ENCODE assay signal across 19 mouse cellular contexts in genomic region chr13:81744092-81744396, GRCm38 (mm10).
"Had no signal": no experiment of that assay in that cellular context is flagged by ENCODE, and none has a peak within 500 bp of the region (broad histone marks: within the 10 kb centered on the region; RNA-seq: fewer than 3 reads in every experiment).

No protein-coding gene starts in this region.

- H3K9me3 ChIP-seq: kidney, embryonic 15.5 days; lung, embryonic 15.5 days had no signal

- H3K4me3 ChIP-seq: kidney, embryonic 15.5 days; layer of hippocampus, adult 2 months; left cerebral cortex, adult 2 months; lung, embryonic 15.5 days had no signal

- H3K27ac ChIP-seq: hindbrain, postnatal 0 days; kidney, embryonic 15.5 days; layer of hippocampus, adult 2 months; left cerebral cortex, adult 2 months; liver, embryonic 14.5 days; lung, embryonic 15.5 days had no signal

- H3K9ac ChIP-seq: kidney, embryonic 15.5 days; liver, embryonic 14.5 days; lung, embryonic 15.5 days had no signal

- DNase-seq: kidney, adult 8-10 months; kidney, postnatal 14 days; layer of hippocampus, adult 9-11 months; layer of hippocampus, postnatal 36 days; lung, postnatal 14 days; lung, postnatal 4 days; midbrain, embryonic 14.5 days; right cerebral cortex, adult 18-20 months; right cerebral cortex, postnatal 14 days; right cerebral cortex, postnatal 4 days; thymus, postnatal 25 days had no signal

- H3K27me3 ChIP-seq: kidney, embryonic 15.5 days; lung, embryonic 15.5 days had no signal

- H3K36me3 ChIP-seq: kidney, embryonic 15.5 days; lung, embryonic 15.5 days had no signal

- H3K4me1 ChIP-seq: kidney, embryonic 15.5 days; lung, embryonic 15.5 days had no signal

- H3K4me2 ChIP-seq: kidney, embryonic 15.5 days; lung, embryonic 15.5 days; midbrain, embryonic 11.5 days had no signal

- ATAC-seq: hindbrain, postnatal 0 days; inflammation-experienced regulatory T-cells, adult 6 months had no signal
